In the genomic region with DNA sequence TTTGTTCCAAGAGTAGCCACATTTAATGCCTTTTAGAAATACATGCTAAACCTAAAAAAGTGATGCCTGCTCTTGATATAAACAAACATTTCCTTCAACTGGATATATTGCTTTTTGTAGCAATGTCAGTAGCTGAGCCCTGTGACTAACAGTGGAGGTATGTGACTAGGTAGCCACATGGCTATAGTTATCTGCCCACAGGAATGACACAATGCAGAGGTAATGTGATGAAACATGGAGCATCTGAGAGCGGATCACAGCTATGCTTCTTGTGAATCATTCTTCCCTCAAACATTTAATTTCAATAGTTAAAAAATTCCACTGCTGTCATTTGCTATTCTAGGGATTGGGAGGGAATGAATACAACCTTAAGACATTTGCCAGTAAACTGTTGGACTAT, we compare ENCODE assay signal across 18 mouse cellular contexts.
"Had no signal": no experiment of that assay in that cellular context is flagged by ENCODE, and none has a peak within 500 bp of the region (broad histone marks: within the 10 kb centered on the region; RNA-seq: fewer than 3 reads in every experiment).

No protein-coding gene starts in this region.

- DNase-seq: kidney, postnatal 14 days; kidney, postnatal 4 days; left cerebral cortex, postnatal 4 days; liver, postnatal 0 days; lung, embryonic 14.5 days; retina, postnatal 1 day; right cerebral cortex, postnatal 25 days; spleen, adult 18-20 months; thymus, adult 18-20 months; thymus, postnatal 36 days had no signal

- H3K36me3 ChIP-seq: limb, embryonic 12.5 days; limb, embryonic 15.5 days; midbrain, embryonic 12.5 days; midbrain, embryonic 15.5 days; neural tube, embryonic 13.5 days had no signal

- H3K4me3 ChIP-seq: limb, embryonic 12.5 days; limb, embryonic 15.5 days; midbrain, embryonic 12.5 days; midbrain, embryonic 15.5 days; neural tube, embryonic 13.5 days had no signal

- H3K27me3 ChIP-seq: limb, embryonic 12.5 days; limb, embryonic 15.5 days; midbrain, embryonic 12.5 days; midbrain, embryonic 15.5 days; neural tube, embryonic 13.5 days had no signal

- H3K4me1 ChIP-seq: limb, embryonic 12.5 days; limb, embryonic 15.5 days; midbrain, embryonic 12.5 days; midbrain, embryonic 15.5 days; neural tube, embryonic 13.5 days had no signal

- ATAC-seq: liver, postnatal 0 days; lung, postnatal 0 days; midbrain, embryonic 15.5 days had no signal

- H3K9ac ChIP-seq: limb, embryonic 12.5 days; limb, embryonic 15.5 days; liver, embryonic 14.5 days; liver, postnatal 0 days; lung, embryonic 14.5 days; midbrain, embryonic 12.5 days; midbrain, embryonic 15.5 days; neural tube, embryonic 13.5 days had no signal

- H3K27ac ChIP-seq: limb, embryonic 12.5 days; limb, embryonic 15.5 days; liver, embryonic 14.5 days; macrophage; midbrain, embryonic 12.5 days; midbrain, embryonic 15.5 days; neural tube, embryonic 13.5 days had no signal
